Comparison of ENCODE assay signal across 17 mouse cellular contexts in the genomic region with DNA sequence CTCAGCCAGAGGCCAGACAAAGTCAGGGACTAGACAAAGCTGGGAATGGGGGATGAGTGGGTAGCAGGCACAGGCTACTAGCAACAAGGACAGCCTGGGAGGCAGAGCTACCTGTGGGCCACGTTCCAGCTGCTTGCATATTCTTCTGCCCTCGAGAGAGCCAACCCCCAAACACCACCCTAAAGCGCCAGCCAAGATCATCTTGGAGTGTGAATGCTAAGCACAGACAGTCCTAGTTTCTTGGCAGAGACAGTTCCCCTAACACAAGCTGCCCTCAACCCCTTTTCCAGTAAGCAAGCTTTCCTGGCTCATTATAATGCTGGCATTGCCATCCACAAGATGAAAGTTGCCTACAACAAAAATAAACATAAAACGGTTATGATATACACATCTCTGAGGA.
DNase-seq lines count a peak whose midpoint lies in the region; ATAC-seq lines count a peak whose summit lies in the region.
"Had no signal": no experiment of that assay in that cellular context is flagged by ENCODE, and none has a peak within 500 bp of the region (broad histone marks: within the 10 kb centered on the region; RNA-seq: fewer than 3 reads in every experiment).

No protein-coding gene starts in this region.

- no peak overlapping the region for H3K4me2 ChIP-seq in midbrain, embryonic 13.5 days (replicated peaks)
- no peak overlapping the region for H3K4me2 ChIP-seq in forebrain, embryonic 16.5 days (ENCODE audit: low read length)
- H3K4me2 ChIP-seq: embryonic facial prominence, embryonic 12.5 days; kidney, embryonic 15.5 days had no signal

- 63% methylated on average over 4 of the region's 4 CpGs for WGBS in midbrain, embryonic 13.5 days
- 72% methylated on average over 4 of the region's 4 CpGs for WGBS in midbrain, embryonic 10.5 days
- 54% methylated on average over 4 of the region's 4 CpGs for WGBS in forebrain, embryonic 16.5 days

- no peak for ATAC-seq in midbrain, embryonic 13.5 days
- ATAC-seq in forebrain, embryonic 16.5 days, result peak; percentile 88
- ATAC-seq in megakaryocyte, adult 5-6 weeks (ENCODE audit: poor library complexity, severe bottlenecking), result no peak
- ATAC-seq: CD4-positive, CD25-positive, alpha-beta regulatory T cell, adult 4 months; liver, postnatal 0 days had no signal

- no peaks in the 10 kb centered on the region for H3K9me3 ChIP-seq in midbrain, embryonic 13.5 days
- H3K9me3 ChIP-seq in midbrain, embryonic 10.5 days (replicated peaks), result no peaks in the 10 kb centered on the region
- no peaks in the 10 kb centered on the region for H3K9me3 ChIP-seq in forebrain, embryonic 16.5 days (ENCODE audit: control insufficient read depth, low read length)
- H3K9me3 ChIP-seq: embryonic facial prominence, embryonic 12.5 days; kidney, embryonic 15.5 days had no signal

- no peak overlapping the region for H3K4me3 ChIP-seq in midbrain, embryonic 13.5 days (replicated peaks)
- H3K4me3 ChIP-seq in midbrain, embryonic 10.5 days, result no peak overlapping the region
- H3K4me3 ChIP-seq in forebrain, embryonic 16.5 days (replicated peaks; ENCODE audit: low read length), result no peak overlapping the region
- H3K4me3 ChIP-seq: embryonic facial prominence, embryonic 12.5 days; kidney, embryonic 15.5 days; left cerebral cortex, adult 2 months had no signal

- H3K27me3 ChIP-seq in midbrain, embryonic 13.5 days, result no peaks in the 10 kb centered on the region
- H3K27me3 ChIP-seq in midbrain, embryonic 10.5 days (ENCODE audit: low read depth, poor library complexity, severe bottlenecking), result no peaks in the 10 kb centered on the region
- H3K27me3 ChIP-seq in forebrain, embryonic 16.5 days (replicated peaks; ENCODE audit: control insufficient read depth, insufficient read depth, low read length), result 0 out of 2 replicates have a peak, but pooled peaks cover 2% of the 10 kb centered on the region
- H3K27me3 ChIP-seq: embryonic facial prominence, embryonic 12.5 days had no signal

- peaks cover 36% of the 10 kb centered on the region for H3K4me1 ChIP-seq in midbrain, embryonic 13.5 days (replicated peaks)
- peaks cover 29% of the 10 kb centered on the region for H3K4me1 ChIP-seq in midbrain, embryonic 10.5 days
- peaks cover 11% of the 10 kb centered on the region for H3K4me1 ChIP-seq in forebrain, embryonic 16.5 days (replicated peaks; ENCODE audit: control insufficient read depth, insufficient read depth, low read length)

- H3K36me3 ChIP-seq in midbrain, embryonic 13.5 days, result no peaks in the 10 kb centered on the region
- no peaks in the 10 kb centered on the region for H3K36me3 ChIP-seq in midbrain, embryonic 10.5 days
- H3K36me3 ChIP-seq in forebrain, embryonic 16.5 days (ENCODE audit: control insufficient read depth, insufficient read depth), result no peaks in the 10 kb centered on the region
- H3K36me3 ChIP-seq: embryonic facial prominence, embryonic 12.5 days; kidney, embryonic 15.5 days had no signal

- H3K9ac ChIP-seq in midbrain, embryonic 13.5 days (replicated peaks), result no peak overlapping the region
- no peak overlapping the region for H3K9ac ChIP-seq in forebrain, embryonic 16.5 days (replicated peaks; ENCODE audit: low read depth, low read length)
- H3K9ac ChIP-seq: embryonic facial prominence, embryonic 12.5 days; kidney, embryonic 15.5 days; liver, postnatal 0 days had no signal

- H3K27ac ChIP-seq in midbrain, embryonic 13.5 days, result peak overlapping the region; percentile 44; the same call in 1 of the 2 replicates
- H3K27ac ChIP-seq in midbrain, embryonic 10.5 days (replicated peaks), result no peak overlapping the region
- no peak overlapping the region for H3K27ac ChIP-seq in forebrain, embryonic 16.5 days (ENCODE audit: low read length)
- H3K27ac ChIP-seq: embryonic facial prominence, embryonic 12.5 days; kidney, embryonic 15.5 days; left cerebral cortex, adult 2 months had no signal

- peak; percentile 80 for DNase-seq in heart, adult 11 months
- DNase-seq in heart, adult 9 months (ENCODE audit: low spot score in 2 of 2), result no peak
- no peak for DNase-seq in midbrain, embryonic 10.5 days (ENCODE audit: low spot score)
- DNase-seq in layer of hippocampus, postnatal 10 days (ENCODE audit: low spot score in 2 of 2), result peak; percentile 32 to 43
- DNase-seq: adrenal gland, adult 2 months; gastrocnemius, postnatal 10 days; heart, postnatal 10 days; liver, postnatal 0 days; lung, postnatal 36 days; midbrain, embryonic 14.5 days had no signal

Comparison
In these comparisons a context has a peak if more than half of its experiments do, and no peak if none do; other contexts are left out.
1. DNase-seq: peak in heart, adult 11 months (single experiment) and layer of hippocampus, postnatal 10 days (2 of 2); none in heart, adult 9 months (0 of 2) and midbrain, embryonic 10.5 days (single experiment).